Mouse (Mus musculus) mesoderm, embryonic 11.5 days (tissue): ENCODE measurements around the gene Ngp.
A peak's percentile ranks its signal among the peaks of the same experiment; 100 is the strongest.
"Not testable (repeated sequence)": the region's sequence is repeated elsewhere in the genome, so short reads cannot be mapped to it uniquely, and the experiment has no call there.

Experiments used
- DNase-seq: peaks from one replicate; pipeline ENCODE4 v3.0.0-alpha.2; 2012; ENCODE audit warnings: low read depth, low spot score

The Ngp gene

DNA sequence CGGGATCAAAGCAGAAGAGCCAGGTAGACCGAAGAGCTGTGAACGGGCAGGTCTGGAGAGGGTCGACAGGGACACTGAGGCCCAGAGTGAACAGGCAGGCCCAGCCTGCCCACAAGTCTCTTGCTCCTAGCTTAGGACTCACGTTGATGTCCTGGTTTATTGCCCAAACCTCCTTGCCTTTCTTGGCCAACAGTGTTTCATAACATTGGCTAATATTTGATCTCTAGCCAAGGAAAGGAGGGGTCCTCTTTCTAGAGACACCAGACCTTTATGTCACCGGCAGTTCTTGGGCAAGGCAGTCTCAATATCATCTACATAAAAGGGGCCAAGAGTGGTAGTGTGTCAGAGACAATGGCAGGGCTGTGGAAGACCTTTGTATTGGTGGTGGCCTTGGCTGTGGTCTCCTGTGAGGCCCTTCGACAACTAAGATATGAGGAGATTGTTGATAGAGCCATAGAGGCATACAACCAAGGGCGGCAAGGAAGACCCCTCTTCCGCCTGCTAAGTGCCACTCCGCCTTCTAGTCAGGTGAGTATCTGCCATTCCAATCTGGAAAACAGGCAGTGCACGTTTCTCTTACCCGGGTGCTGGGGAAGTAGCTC, at the start of gene Ngp:
Ngp (plus strand) TSS at position 237 of the 602 bp plus-strand sequence.
- no peak for DNase-seq

DNA sequence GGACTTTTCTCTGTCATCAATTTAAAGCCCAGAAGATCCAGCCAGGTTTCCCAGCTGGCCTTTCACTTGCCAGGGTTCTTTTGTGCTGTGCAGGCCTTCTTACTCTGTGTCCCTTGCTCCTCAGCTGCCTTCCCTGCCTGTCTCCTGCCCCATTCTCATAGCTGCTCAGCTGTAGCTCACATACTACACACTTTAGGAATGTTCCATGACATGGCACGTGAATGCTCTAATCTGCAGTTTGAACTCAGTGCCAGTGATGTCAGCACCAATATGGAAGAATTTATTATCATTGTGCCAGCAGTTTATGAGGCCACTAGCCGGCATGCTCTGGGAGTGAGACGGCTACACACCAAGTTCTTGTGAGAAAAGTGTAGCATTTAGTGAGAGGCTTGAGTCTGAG, 49.7 kb upstream of the Ngp start:
- DNase-seq, result no peak

DNA sequence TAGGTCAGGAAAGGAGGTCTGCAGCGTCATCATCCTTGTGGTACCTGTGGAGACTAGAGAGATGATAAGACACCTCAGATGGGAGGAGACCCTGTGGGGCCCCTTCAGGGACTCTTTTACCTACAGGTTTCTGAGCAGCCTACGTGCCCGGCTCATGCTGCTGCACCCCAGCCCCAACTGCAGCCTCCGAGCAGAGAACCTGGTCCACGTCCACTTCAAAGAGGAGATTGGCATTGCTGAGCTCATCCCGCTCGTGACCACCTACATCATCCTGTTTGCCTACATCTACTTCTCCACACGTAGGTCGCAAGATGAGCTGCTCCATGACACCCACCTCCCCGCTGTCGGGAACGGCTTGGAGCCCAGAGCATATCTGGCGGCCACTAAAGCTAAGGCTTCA, 45.7 kb upstream of the Ngp start:
- DNase-seq, result no peak

DNA sequence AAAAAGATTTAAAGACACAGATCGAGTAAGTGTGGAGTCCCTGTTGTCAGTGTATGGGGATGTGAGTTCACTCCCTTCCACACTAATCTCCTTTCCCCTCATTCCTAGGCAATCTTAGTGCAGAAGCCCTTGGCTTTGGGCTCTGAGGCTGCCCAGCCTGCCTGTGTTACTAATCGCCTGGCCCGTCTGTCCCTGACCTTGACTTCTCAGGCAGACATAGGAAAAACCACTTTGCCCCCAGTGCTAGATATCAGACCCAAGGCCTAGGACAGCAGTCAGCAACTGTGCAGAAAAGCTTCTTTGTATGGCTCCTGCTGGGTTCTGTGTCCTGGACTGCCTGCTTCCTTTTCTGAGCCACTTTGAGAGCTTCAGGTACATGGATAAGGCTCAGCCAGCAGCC, 43.9 kb upstream of the Ngp start:
- DNase-seq, result no peak

DNA sequence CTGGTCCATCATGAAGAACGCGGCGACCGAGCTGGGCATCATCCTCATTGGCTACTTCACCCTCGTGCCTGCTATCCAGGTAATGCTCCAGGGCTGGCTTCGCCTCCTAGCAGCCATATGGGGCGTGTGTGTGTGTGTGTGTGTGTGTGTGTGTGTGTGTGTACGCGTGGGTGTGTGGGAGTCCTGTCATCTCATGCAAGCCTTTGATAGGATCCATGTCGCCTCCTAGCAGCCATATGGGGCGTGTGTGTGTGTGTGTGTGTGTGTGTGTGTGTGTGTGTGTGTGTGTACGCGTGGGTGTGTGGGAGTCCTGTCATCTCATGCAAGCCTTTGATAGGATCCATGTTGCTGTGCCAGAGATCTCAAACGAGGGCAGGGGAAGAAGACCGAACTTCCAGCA, 41.9 kb upstream of the Ngp start:
- DNase-seq, result not testable (repeated sequence)

DNA sequence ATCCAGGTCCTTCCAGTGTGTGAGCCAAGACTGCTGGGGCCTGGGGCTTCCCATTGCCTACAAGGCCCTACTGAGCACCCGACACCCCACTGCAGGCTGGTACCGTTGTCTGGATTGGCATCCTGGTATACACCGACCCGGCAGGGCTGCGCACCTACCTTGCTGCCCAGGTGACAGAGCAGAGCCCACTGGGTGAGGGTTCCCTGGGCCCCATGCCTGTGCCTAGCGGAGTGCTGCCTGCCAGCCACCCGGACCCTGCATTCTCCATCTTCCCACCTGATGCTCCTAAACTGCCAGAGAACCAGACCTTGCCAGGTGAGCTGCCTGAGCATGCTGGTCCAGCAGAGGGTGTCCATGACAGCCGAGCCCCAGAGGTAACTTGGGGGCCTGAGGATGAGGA, 40.2 kb upstream of the Ngp start:
- no peak for DNase-seq

DNA sequence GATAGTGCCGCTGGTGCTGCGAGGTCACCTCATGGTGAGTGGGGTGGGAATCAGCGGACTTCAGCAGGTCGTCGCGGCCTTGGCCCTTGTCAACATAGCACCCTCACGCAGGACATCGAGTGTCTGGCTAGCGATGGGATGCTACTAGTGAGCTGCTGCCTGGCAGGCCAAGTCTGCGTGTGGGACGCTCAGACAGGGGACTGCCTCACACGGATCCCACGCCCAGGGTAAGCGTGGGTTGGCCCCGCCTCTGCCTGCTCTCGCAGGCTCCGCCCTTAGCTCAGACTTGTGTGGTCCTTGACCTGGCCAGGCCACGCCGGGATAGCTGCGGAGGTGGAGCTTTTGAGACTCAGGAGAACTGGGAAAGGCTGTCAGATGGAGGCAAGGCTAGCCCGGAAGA, 38.9 kb upstream of the Ngp start:
- peak; percentile 6 for DNase-seq

DNA sequence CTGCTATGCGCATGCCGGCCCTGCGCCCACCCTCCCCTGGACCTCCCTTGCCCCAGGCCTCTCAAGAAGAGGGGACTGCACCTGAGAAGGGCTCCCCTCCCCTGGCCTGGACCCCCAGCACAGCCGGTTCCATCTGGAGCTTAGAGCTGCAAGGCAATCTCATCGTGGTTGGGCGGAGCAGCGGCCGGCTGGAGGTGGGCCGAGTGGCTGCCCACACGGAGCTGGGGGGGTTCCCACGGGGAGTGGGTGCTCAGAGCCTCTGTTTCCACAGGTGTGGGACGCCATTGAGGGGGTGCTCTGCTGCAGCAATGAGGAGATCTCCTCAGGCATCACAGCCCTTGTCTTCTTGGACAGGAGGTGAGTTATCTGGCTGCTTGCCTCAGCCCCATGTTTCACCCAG, 38.3 kb upstream of the Ngp start:
- no peak for DNase-seq

DNA sequence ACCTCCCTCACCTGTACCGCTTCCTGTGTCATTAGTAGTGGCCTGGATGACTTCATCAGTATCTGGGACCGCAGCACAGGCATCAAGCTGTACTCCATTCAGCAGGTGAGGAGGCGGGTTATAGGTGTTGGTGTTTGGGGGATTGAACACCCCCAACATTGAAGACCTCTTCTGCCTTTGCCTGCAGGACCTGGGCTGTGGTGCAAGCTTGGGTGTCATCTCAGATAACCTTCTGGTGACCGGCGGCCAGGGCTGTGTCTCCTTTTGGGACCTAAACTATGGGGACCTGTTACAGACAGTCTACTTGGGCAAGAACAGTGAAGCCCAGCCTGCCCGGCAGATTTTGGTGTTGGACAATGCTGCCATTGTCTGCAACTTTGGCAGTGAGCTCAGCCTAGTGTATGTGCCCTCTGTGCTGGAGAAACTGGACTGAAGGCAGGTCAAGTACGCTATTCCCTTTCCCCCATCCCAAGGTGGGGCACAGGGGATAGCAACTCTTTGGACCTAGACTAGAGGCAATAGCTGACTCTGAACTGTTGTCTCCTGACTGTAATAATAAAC, 35.1 kb upstream of the Ngp start:
- no peak for DNase-seq

DNA sequence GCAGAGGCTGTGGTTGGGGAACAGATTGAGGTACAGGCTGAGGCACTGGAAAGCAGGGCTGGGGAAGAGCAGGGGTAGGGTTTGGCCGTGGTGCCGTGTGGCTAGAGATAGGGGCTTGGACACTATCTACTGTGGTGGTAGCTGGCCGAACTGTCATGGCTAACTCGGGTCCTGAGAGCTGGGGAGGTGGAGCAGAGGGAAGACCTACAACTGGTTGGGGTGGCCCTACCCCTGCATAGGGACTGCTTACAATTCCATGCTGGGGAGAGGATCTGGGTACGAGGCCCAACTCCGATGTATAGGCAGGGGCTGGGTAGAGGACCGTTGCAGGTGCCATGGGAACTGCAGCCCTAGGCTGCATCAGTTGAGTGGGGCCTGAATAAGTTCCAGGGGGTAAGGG, 31.5 kb upstream of the Ngp start:
- DNase-seq, result no peak

DNA sequence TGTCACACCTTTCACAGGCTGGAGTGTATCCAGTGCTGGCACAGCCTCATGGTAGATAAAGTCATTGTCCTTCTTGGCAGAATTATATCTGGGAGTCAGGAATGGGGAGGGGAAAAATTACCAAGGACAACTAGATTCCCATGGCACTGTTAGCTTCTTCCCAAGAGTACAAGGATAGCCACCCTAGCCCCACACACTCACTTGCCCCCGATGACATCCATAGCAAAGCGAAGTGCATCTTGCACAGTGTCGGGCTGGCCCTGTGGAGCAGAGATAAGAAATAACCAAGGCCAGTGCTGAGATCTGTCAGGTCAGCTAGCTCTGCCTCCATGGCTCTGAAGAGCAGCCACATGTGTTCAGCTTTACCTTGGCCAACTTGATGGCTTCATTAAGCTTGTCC, 28.7 kb upstream of the Ngp start:
- no peak for DNase-seq

DNA sequence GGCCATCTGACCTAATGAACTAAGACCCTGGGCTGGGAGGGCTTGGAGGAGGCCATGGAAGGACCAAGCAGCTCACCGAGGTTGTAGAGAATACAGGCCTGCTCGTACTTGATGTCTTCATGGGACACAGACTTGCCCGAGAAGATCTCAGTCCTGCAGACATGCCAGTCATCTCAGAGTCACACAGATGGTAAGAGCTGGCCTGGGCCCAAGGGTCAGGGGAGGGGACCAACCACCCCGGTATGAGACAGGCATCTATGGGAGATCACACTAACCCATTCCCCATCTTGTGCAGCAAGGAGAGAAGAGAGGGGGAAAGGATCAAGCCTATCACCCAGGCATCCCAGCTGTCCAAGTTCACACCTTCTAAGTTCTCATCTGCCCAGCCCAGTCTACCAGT, 26.3 kb upstream of the Ngp start:
- DNase-seq, result no peak

DNA sequence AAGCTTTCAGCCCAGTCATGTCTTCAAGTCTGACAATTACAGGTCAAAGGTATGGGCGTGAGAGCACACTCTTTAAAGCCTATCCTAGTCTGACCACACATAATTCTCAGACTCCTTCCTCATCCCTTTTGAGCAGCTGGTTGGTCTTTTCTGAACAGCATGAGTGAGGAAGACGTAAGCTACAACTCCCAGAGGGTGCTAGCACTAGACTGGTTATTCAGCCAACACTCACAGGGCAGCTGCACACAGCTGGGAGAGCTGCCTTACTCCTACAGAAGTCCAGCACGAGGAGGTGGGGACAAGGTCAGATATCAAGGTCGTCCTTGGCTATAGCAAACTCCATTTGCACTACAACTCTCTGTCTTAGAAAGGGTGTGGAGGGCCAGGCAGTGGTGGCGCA, 18.9 kb upstream of the Ngp start:
- DNase-seq, result no peak

DNA sequence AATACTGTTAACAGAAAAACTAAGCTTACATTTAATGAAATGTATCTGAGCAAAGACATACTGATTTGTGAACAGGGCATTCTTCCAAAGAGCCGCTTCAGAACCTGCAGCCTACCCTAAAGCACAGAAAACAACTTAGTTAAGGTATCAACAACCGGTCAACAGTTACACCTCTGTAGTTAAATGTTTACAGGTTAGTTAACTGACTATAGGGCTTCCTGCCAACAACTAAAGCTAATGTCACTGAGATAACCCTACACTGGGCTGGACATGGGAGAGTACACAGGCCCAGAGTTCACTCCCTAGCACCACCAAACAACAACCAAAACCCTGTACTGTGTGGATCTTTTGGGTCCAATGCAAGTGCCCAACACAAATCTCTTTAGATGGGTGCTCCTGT, 16.8 kb upstream of the Ngp start:
- DNase-seq, result no peak

DNA sequence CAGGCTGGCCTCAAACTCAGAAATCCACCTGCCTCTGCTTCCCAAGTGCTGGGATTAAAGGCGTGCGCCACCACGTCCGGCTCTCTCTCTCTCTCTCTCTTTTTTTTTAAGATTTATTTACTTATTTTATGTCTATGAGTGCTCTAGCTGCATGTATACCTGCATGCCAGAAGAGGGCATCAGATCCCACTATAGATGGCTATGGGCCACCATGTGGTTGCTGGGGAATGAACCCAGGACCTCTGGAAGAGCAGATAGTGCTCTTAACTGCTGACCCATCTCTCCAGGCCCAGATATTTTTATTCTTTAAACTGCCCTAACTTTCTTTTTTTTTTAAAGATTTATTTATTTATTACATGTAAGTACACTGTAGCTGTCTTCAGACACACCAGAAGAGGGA, 16.3 kb upstream of the Ngp start:
- DNase-seq, result not testable (repeated sequence)

DNA sequence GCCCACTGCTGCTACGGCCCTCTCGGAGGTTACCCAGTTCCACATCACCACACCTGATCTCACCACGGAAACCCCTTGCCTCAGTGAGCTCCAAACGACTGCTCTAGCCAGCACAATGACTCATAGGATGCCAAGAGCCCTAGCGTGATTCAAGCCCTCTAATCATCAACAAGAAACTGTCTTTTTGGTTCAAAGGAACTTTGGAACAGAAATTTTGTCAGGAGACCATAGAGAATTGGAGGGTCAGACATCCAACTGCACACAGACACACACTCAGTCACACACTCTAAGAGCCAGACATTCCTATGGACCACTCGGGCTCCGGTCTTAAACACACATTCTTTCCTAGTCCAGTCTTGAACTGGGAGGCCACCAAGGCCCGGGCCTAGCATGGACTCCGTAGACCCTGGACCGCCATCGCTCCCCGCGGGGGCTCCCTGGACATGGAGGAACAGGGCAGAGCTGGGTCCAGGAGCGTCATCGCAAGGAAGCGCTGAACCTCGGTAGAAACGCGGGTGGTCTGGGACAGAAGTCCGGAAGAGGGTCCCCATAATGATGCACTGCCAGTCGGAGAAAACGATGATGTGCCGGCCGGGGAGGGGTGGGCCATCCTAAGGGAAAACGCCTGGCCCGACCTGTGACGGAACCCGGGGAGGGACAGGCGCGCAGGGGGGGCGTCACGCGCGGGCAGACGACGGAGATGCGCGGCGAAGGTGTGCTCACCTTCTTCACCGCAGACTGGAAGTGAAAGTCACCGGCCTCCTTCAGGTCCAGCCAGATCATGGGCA, 12.0 kb upstream of the Ngp start:
- DNase-seq, result no peak

DNA sequence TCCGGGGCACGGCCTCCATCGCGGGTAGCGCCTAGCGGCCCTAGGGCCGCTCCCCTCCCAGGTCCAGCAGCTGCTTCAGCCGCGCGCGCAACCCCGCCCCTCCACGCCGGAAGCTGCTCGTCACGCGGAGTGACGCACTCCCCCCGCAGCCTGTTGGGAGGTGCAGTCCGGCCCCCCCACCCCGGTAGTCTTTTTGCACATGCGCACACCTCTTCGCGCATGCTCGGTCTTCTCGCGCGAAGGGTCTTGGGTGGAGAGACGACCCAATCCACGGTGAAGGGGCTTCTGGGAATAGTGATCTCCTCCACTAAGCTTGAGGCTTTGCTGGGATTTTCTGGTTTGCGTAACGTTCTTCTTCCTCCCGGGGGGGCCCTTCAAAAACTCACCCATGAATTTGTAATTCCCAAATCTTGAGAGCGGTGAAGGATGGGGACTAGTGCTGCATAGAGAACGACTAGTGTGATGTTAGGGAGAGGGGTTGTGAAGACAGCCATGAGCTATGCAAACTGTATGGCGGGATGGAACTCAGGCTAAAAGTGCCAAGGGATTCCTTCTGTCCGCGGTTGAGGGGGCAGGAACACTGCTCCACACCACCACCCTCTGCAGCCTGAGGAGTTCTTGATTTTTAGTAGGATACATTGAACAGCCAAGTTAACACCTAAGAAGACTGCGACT, 11.3 kb upstream of the Ngp start, which contains the start of gene Ptpn23:
Ptpn23 (minus strand) TSS at position 115 of the 675 bp plus-strand sequence.
- peak; percentile 99 for DNase-seq

DNA sequence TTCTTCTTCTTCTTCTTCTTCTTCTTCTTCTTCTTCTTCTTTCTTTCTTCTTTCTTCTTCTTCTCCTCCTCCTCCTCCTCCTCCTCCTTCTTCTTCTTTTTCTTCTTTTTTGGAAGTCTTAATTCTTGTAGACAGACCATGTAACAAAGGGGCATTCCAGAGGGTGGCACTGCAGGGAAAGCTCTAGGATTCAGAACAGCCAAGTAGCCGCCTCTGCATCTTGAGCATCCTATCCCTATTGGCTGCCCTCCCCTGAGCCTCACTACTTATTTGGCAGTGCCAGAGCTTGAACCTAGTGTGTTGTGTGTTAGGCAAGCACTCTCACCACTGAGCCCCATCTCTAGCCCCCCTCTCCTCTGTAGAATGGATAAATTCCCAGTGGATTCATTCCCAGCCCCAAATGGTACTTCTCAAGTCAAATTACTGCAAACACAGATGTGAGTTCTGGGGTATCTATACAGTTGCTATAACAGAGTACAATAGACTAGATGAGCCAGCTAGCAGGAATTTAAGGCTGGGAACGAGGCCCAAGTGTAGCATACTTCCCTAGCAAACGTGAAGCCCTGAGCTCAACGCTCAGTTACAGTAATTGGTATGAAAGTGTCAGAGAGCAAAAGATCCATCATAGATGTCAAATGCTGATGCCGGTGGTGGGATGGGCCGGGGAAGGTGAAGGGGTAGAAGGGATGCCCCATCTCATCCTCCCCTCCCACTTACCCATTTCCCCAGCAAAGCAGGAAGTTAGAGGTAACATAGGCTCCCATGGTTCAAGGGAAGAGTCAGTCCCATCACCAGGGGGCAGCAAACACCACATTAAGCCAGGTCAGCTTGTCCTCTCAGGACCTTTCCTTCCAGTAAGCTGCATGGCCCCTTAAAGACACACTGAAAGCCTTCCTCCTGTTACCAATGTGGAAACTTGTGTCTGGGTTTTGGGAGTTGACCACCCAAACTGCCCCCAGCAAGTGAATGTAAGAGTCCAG, 8.3 kb upstream of the Ngp start:
- peak; percentile 86 for DNase-seq

DNA sequence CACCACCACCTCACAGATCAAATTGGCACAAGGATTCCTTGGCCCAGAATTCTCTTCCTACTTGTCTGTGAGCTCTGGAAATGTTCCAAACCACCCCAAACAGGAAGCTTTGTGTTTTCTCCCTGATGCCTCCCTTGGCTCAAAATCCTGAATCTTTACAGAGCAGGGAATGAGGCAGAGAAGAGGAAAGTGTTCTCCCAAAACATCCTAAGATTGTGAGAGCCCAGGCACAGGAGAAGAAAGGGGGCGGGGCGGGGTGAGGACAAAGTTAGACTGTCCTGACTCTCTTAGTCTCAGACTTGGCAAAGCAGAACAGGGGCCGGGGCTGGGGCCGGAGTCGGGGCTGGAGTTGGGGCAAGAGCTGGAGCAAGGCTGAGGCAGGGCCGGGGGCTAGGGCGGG, 6.6 kb upstream of the Ngp start:
- no peak for DNase-seq

DNA sequence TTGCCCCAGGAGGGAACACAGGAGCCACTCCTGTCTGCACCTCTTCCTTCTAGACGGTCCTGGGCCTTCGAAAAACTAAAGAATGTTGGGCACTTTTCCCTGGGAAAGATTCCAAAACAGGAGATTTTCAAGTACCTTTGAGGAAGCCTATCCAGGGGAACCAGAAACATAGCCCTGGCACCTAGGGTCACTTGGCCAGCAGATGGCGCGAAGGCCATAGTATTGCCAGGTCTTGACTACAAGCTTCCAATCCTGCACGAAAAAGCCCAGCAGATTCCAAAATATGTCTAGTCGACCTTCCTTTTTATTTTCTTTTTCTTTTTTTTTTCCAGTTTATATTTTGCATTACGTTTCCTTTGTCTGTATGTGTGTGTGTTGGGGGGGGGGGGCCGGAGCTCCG, 5.8 kb upstream of the Ngp start:
- peak; percentile 23 for DNase-seq

DNA sequence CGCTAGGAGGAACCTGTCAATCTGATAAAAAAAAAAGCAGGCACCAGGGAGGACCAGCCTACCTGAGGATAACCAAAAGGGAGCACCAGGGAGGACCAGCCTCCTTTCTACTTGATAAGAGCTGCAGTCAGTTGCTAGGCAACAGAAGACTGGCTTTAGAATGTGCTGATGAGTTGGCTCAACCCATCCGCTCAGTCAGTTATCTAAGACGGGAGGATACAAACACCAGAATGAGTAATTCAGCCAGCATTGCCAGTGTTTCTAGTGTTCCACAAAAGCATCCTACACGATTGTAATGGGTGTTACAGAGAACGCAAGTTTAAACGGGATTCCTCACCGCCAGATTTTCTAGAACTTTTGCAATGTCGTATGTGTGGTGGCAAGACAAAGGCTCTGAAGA, 11.7 kb downstream of the Ngp start:
- no peak for DNase-seq
